17 mouse cellular contexts compared by ENCODE assay signal in the genomic region with DNA sequence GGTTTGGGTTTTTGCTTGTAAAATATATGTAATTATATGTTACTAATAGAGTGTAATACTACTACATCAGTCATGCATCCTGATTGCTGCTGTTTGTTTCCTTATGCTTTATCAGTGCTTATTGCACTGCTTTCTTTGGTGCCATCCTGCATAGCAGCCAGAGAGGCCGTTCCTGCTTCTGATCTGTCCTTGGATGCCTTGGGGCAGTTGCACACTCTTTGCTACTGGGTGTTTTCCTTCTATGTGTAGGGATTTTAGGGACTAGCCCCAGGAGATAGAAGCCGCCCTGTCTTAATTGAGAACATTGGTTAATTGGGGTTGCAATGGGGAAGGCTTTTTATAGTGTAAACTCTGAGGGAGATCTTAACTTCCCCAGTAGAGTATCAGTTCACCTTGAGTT.
"Had no signal": no experiment of that assay in that cellular context is flagged by ENCODE, and none has a peak within 500 bp of the region (broad histone marks: within the 10 kb centered on the region; RNA-seq: fewer than 3 reads in every experiment).

No protein-coding gene starts in this region.

- H3K4me3 ChIP-seq: lung, embryonic 15.5 days; megakaryocyte, embryonic 14.5 days; midbrain, embryonic 12.5 days; neural tube, embryonic 12.5 days; stomach, embryonic 15.5 days had no signal

- ATAC-seq: liver, postnatal 0 days; lung, postnatal 0 days had no signal

- H3K9ac ChIP-seq: liver, postnatal 0 days; lung, embryonic 15.5 days; midbrain, embryonic 12.5 days; neural tube, embryonic 12.5 days; stomach, embryonic 15.5 days had no signal

- H3K27ac ChIP-seq: lung, embryonic 15.5 days; macrophage; midbrain, embryonic 12.5 days; neural tube, embryonic 12.5 days; stomach, embryonic 15.5 days; stomach, postnatal 0 days had no signal

- H3K4me2 ChIP-seq: lung, embryonic 15.5 days; midbrain, embryonic 12.5 days; neural tube, embryonic 12.5 days; stomach, embryonic 15.5 days had no signal

- DNase-seq: liver, postnatal 0 days; lung, adult 2 months; lung, postnatal 14 days; lung, postnatal 36 days; midbrain, embryonic 14.5 days; right cerebral cortex, postnatal 14 days; thymus, adult 2 months; thymus, postnatal 25 days; thymus, postnatal 4 days had no signal

- H3K27me3 ChIP-seq: lung, embryonic 15.5 days; megakaryocyte, embryonic 14.5 days; midbrain, embryonic 12.5 days; neural tube, embryonic 12.5 days; stomach, embryonic 15.5 days had no signal

- H3K9me3 ChIP-seq: lung, embryonic 15.5 days; megakaryocyte, embryonic 14.5 days; midbrain, embryonic 12.5 days; neural tube, embryonic 12.5 days; stomach, embryonic 15.5 days had no signal
